In genomic region chr3:95318548-95318947, GRCm38 (mm10) we compare ENCODE assay signal across 8 mouse cellular contexts. TPM values are rescaled to one million over a fixed set of nuclear protein-coding genes. Genes with fewer than 3 reads are reported as not detected.
DNase-seq lines count a peak whose midpoint lies in the region; ATAC-seq and TF ChIP-seq lines count a peak whose summit lies in the region.

No protein-coding gene starts in this region.

- peak overlapping the region; percentile 9; the same call in 1 of the 2 replicates for H3K4me2 ChIP-seq in heart, embryonic 14.5 days (ENCODE audit: low read length)
- H3K4me2 ChIP-seq in limb, embryonic 15.5 days: no peak overlapping the region
- H3K4me2 ChIP-seq in neural tube, embryonic 15.5 days: no peak overlapping the region

- 16% methylated on average over 6 of the region's 6 CpGs for WGBS in heart, embryonic 14.5 days
- WGBS in limb, embryonic 15.5 days: 50% methylated on average over 6 of the region's 6 CpGs
- 11% methylated on average over 6 of the region's 6 CpGs for WGBS in small intestine, adult 2 months
- WGBS in neural tube, embryonic 15.5 days: 54% methylated on average over 6 of the region's 6 CpGs

- H3K36me3 ChIP-seq in heart, embryonic 14.5 days (ENCODE audit: control insufficient read depth, insufficient read depth, low read length): peaks cover 39% of the 10 kb centered on the region
- peaks cover 41% of the 10 kb centered on the region for H3K36me3 ChIP-seq in limb, embryonic 15.5 days
- H3K36me3 ChIP-seq in small intestine, adult 2 months (ENCODE audit: control insufficient read depth, insufficient read depth, low read length): peaks cover 35% of the 10 kb centered on the region
- H3K36me3 ChIP-seq in neural tube, embryonic 15.5 days: peaks cover 38% of the 10 kb centered on the region

- no peaks in the 10 kb centered on the region for H3K27me3 ChIP-seq in heart, embryonic 14.5 days (ENCODE audit: control insufficient read depth, insufficient read depth, low read length)
- H3K27me3 ChIP-seq in limb, embryonic 15.5 days: no peaks in the 10 kb centered on the region
- H3K27me3 ChIP-seq in small intestine, adult 2 months (ENCODE audit: control insufficient read depth, insufficient read depth, low read length): no peaks in the 10 kb centered on the region
- H3K27me3 ChIP-seq in neural tube, embryonic 15.5 days (replicated peaks): no peaks in the 10 kb centered on the region

- no peak for TF ChIP-seq CTCF in small intestine, adult 2 months (IDR thresholded peaks at IDR 0.05; ENCODE audit: extremely low read depth, insufficient read length, insufficient replicate concordance, low read depth, low read length)

- H3K27ac ChIP-seq in heart, embryonic 14.5 days (replicated peaks in 1 of 2; ENCODE audit: control insufficient read depth in 1 of 2, insufficient read depth in 1 of 2, low read depth in 2 of 2, low read length in 2 of 2): peak overlapping the region; percentile 74 to 82
- H3K27ac ChIP-seq in limb, embryonic 15.5 days: peak overlapping the region; percentile 27; the same call in 1 of the 2 replicates
- H3K27ac ChIP-seq in small intestine, adult 2 months (ENCODE audit: insufficient read depth, low read depth, low read length): peak overlapping the region; percentile 74
- H3K27ac ChIP-seq in neural tube, embryonic 15.5 days (replicated peaks): no peak overlapping the region

- peak; percentile 19 for DNase-seq in embryo, embryonic 10.5 days (ENCODE audit: low spot score)
- no peak for DNase-seq in embryo, embryonic 11 days
- peak; percentile 33 for DNase-seq in MN1 (ENCODE audit: low spot score)
- DNase-seq in thymus, adult 18-20 months: no peak

- H3K9me3 ChIP-seq in heart, embryonic 14.5 days (ENCODE audit: control insufficient read depth, low read length): no peaks in the 10 kb centered on the region
- no peaks in the 10 kb centered on the region for H3K9me3 ChIP-seq in limb, embryonic 15.5 days
- H3K9me3 ChIP-seq in neural tube, embryonic 15.5 days (replicated peaks): no peaks in the 10 kb centered on the region

- no peak for ATAC-seq in heart, embryonic 14.5 days (ENCODE audit: insufficient number of reproducible peaks, insufficient read depth, low FRiP score, low read depth)
- no peak for ATAC-seq in limb, embryonic 15.5 days (ENCODE audit: insufficient number of reproducible peaks, low FRiP score, low TSS enrichment, low read depth)
- no peak for ATAC-seq in neural tube, embryonic 15.5 days (ENCODE audit: low FRiP score)

- peak; percentile 70; the same call in 1 of the 2 replicates for TF ChIP-seq POLR2A in small intestine, adult 2 months (IDR thresholded peaks at IDR 0.05; ENCODE audit: low read depth, low read length)

- no peak overlapping the region for H3K4me3 ChIP-seq in heart, embryonic 14.5 days (ENCODE audit: control insufficient read depth in 1 of 2, insufficient read depth in 1 of 2, low read depth in 1 of 2, low read length in 2 of 2)
- no peak overlapping the region for H3K4me3 ChIP-seq in limb, embryonic 15.5 days
- no peak overlapping the region for H3K4me3 ChIP-seq in small intestine, adult 2 months (ENCODE audit: low read depth, low read length)
- no peak overlapping the region for H3K4me3 ChIP-seq in neural tube, embryonic 15.5 days (replicated peaks)

- peak overlapping the region; percentile 2 for H3K9ac ChIP-seq in heart, embryonic 14.5 days (ENCODE audit: low read length)
- no peak overlapping the region for H3K9ac ChIP-seq in limb, embryonic 15.5 days
- no peak overlapping the region for H3K9ac ChIP-seq in neural tube, embryonic 15.5 days (replicated peaks)

- H3K4me1 ChIP-seq in heart, embryonic 14.5 days (ENCODE audit: control insufficient read depth in 2 of 2, insufficient read depth in 2 of 2, low read length in 2 of 2): peaks cover 29 to 35% of the 10 kb centered on the region in 2 experiments
- H3K4me1 ChIP-seq in limb, embryonic 15.5 days: peaks cover 36% of the 10 kb centered on the region
- peaks cover 24% of the 10 kb centered on the region; the same call in 1 of the 2 replicates for H3K4me1 ChIP-seq in small intestine, adult 2 months (ENCODE audit: control insufficient read depth, insufficient read depth, insufficient read length, low read length)
- peaks cover 34% of the 10 kb centered on the region for H3K4me1 ChIP-seq in neural tube, embryonic 15.5 days

RNA-seq across cellular contexts. Expression of gene Cers2, which starts 4.0 kb away (rescaled TPM):
- polyA plus RNA-seq in heart, embryonic 14.5 days (2014; fragmentation: Nextera tagmentation; extraction: Ambion mirVana): 118 and 123 TPM in 2 replicates
- polyA plus RNA-seq in limb, embryonic 15.5 days (2015; fragmentation: Nextera tagmentation; extraction: Ambion mirVana): 154 and 157 TPM in 2 replicates
- polyA plus RNA-seq in small intestine, adult 2 months (2012; rRNA removed): 51.3 and 84.0 TPM in 2 replicates
- 93.4 and 102 TPM in 2 replicates for polyA plus RNA-seq in neural tube, embryonic 15.5 days (2015; fragmentation: Nextera tagmentation; extraction: Ambion mirVana)

RNA-seq across cellular contexts. Expression of gene Anxa9, which starts 11.6 kb away (rescaled TPM):
- polyA plus RNA-seq in heart, embryonic 14.5 days (2014; fragmentation: Nextera tagmentation; extraction: Ambion mirVana): 0.88 TPM in 2 replicates
- polyA plus RNA-seq in limb, embryonic 15.5 days (2015; fragmentation: Nextera tagmentation; extraction: Ambion mirVana): 12.5 and 15.1 TPM in 2 replicates
- polyA plus RNA-seq in small intestine, adult 2 months (2012; rRNA removed): 0.52 and 0.65 TPM in 2 replicates
- 0.40 and 0.41 TPM in 2 replicates for polyA plus RNA-seq in neural tube, embryonic 15.5 days (2015; fragmentation: Nextera tagmentation; extraction: Ambion mirVana)

RNA-seq across cellular contexts. Expression of gene Prune1, which starts 36.7 kb away (rescaled TPM):
- polyA plus RNA-seq in heart, embryonic 14.5 days (2014; fragmentation: Nextera tagmentation; extraction: Ambion mirVana): 29.8 and 31.7 TPM in 2 replicates
- 22.7 and 31.6 TPM in 2 replicates for polyA plus RNA-seq in limb, embryonic 15.5 days (2015; fragmentation: Nextera tagmentation; extraction: Ambion mirVana)
- 4.4 and 11.5 TPM in 2 replicates for polyA plus RNA-seq in small intestine, adult 2 months (2012; rRNA removed)
- 57.3 and 61.7 TPM in 2 replicates for polyA plus RNA-seq in neural tube, embryonic 15.5 days (2015; fragmentation: Nextera tagmentation; extraction: Ambion mirVana)

RNA-seq across cellular contexts. Expression of gene Mindy1, which starts 37.4 kb away (rescaled TPM):
- polyA plus RNA-seq in heart, embryonic 14.5 days (2014; fragmentation: Nextera tagmentation; extraction: Ambion mirVana): 25.6 and 28.8 TPM in 2 replicates
- 49.8 and 53.1 TPM in 2 replicates for polyA plus RNA-seq in limb, embryonic 15.5 days (2015; fragmentation: Nextera tagmentation; extraction: Ambion mirVana)
- 58.5 and 89.2 TPM in 2 replicates for polyA plus RNA-seq in small intestine, adult 2 months (2012; rRNA removed)
- 37.3 and 37.4 TPM in 2 replicates for polyA plus RNA-seq in neural tube, embryonic 15.5 days (2015; fragmentation: Nextera tagmentation; extraction: Ambion mirVana)

RNA-seq across cellular contexts. Expression of gene Setdb1, which starts 38.5 kb away (rescaled TPM):
- polyA plus RNA-seq in heart, embryonic 14.5 days (2014; fragmentation: Nextera tagmentation; extraction: Ambion mirVana): 22.1 and 24.4 TPM in 2 replicates
- polyA plus RNA-seq in limb, embryonic 15.5 days (2015; fragmentation: Nextera tagmentation; extraction: Ambion mirVana): 35.9 and 36.9 TPM in 2 replicates
- polyA plus RNA-seq in small intestine, adult 2 months (2012; rRNA removed): 3.3 and 5.3 TPM in 2 replicates
- polyA plus RNA-seq in neural tube, embryonic 15.5 days (2015; fragmentation: Nextera tagmentation; extraction: Ambion mirVana): 37.6 and 38.3 TPM in 2 replicates

Comparison
In these comparisons a context has a peak if more than half of its experiments do, and no peak if none do; other contexts are left out.
1. DNase-seq: peak in embryo, embryonic 10.5 days (single experiment) and MN1 (single experiment); none in embryo, embryonic 11 days (single experiment) and thymus, adult 18-20 months (0 of 2).